Mouse (Mus musculus) CH12.LX (cell line): ENCODE measurements around the gene Gga1. TPM values are rescaled to one million over a fixed set of nuclear protein-coding genes. Genes with fewer than 3 reads are reported as not detected.

Source experiments
- DNase-seq: peaks from one replicate; pipeline ENCODE4 v3.0.0-alpha.2; 2013; ENCODE audit errors: extremely low read depth
- H3K27ac ChIP-seq: 2 replicates; pipeline ENCODE4 v1.5.1; 2012; ENCODE audit warnings: low read depth, mild to moderate bottlenecking, control low read depth, moderate library complexity; ENCODE audit not compliant: insufficient read depth
- H3K27me3 ChIP-seq: replicated peaks from 2 replicates; pipeline ENCODE3; 2012; ENCODE audit warnings: inconsistent platforms
- H3K36me3 ChIP-seq, 2 experiments: replicated peaks in 1 of 2; 2 replicates each; pipeline versions ENCODE3 to v1.6.1; 2012; ENCODE audit warnings: inconsistent platforms in 1 of 2, low read length in 1 of 2, mild to moderate bottlenecking in 1 of 2, mixed read lengths in 1 of 2, moderate library complexity in 1 of 2; ENCODE audit not compliant: control insufficient read depth in 1 of 2, insufficient read depth in 1 of 2
- H3K4me1 ChIP-seq, 2 experiments: 2 replicates each; pipeline ENCODE4 v1.6.1; 2012; ENCODE audit warnings: inconsistent platforms in 1 of 2, moderate library complexity in 1 of 2; ENCODE audit not compliant: insufficient read depth in 2 of 2, control insufficient read depth in 1 of 2
- H3K4me2 ChIP-seq: 2 replicates; pipeline ENCODE4 v1.6.1; 2012; ENCODE audit warnings: low read depth, mild to moderate bottlenecking, control low read depth; ENCODE audit not compliant: poor library complexity, insufficient read depth, severe bottlenecking
- H3K4me3 ChIP-seq, 3 experiments: fragments of 150-350 bp in 1 of 3; sonication (generic) in 1 of 3; replicated peaks in 1 of 3; 2 replicates each; pipeline versions ENCODE3 to v1.5.1; 2011 to 2012; ENCODE audit warnings: low read depth in 2 of 3, low read length in 2 of 3, mild to moderate bottlenecking in 2 of 3, moderate library complexity in 2 of 3, control low read depth in 1 of 3, improper control_type of control experiment in 1 of 3, inconsistent platforms in 1 of 3, mixed read lengths in 1 of 3; ENCODE audit not compliant: poor library complexity in 1 of 3
- H3K79me2 ChIP-seq: replicated peaks from 2 replicates; pipeline ENCODE4 v1.6.1; 2012; ENCODE audit warnings: mild to moderate bottlenecking, moderate library complexity; ENCODE audit not compliant: control insufficient read depth, poor library complexity, insufficient read depth, severe bottlenecking; ENCODE audit errors: extremely low read depth
- H3K9ac ChIP-seq: 2 replicates; pipeline ENCODE4 v1.6.1; 2012; ENCODE audit warnings: low read depth, mild to moderate bottlenecking, control low read depth, moderate library complexity; ENCODE audit not compliant: insufficient read depth
- H3K9me3 ChIP-seq: replicated peaks from 2 replicates; pipeline ENCODE3; 2012; ENCODE audit warnings: low read length, inconsistent platforms, mixed read lengths
- BHLHE40 ChIP-seq: IDR thresholded peaks from 2 replicates; pipeline ENCODE4 v1.6.1; 2011; ENCODE audit warnings: mild to moderate bottlenecking, low read depth, low read length, improper control_type of control experiment
- CHD1 ChIP-seq: IDR thresholded peaks from 2 replicates; pipeline ENCODE4 v1.6.1; 2012; ENCODE audit warnings: low read depth, low read length, improper control_type of control experiment, inconsistent platforms
- CTCF ChIP-seq, 2 experiments: IDR thresholded peaks in 1 of 2; conservative IDR thresholded peaks in 1 of 2; 2 replicates each; pipeline ENCODE4 v1.5.1; 2011 to 2012; ENCODE audit warnings: low read depth in 2 of 2, low read length in 2 of 2, improper control_type of control experiment in 1 of 2, inconsistent platforms in 1 of 2, mild to moderate bottlenecking in 1 of 2, moderate library complexity in 1 of 2
- E2F4 ChIP-seq: IDR thresholded peaks from 2 replicates; pipeline ENCODE4 v1.6.1; 2011; ENCODE audit warnings: low read depth, low read length, improper control_type of control experiment; ENCODE audit not compliant: insufficient replicate concordance
- ELF1 ChIP-seq: IDR thresholded peaks from 2 replicates; pipeline ENCODE4 v1.6.1; 2014; ENCODE audit warnings: low read depth, mild to moderate bottlenecking, inconsistent platforms, low read length, improper control_type of control experiment
- EP300 ChIP-seq: IDR thresholded peaks from 2 replicates; pipeline ENCODE4 v1.6.1; 2011; ENCODE audit warnings: low read length, improper control_type of control experiment
- ETS1 ChIP-seq: conservative IDR thresholded peaks from 2 replicates; pipeline ENCODE4 v1.6.1; 2012; ENCODE audit warnings: low read depth, mild to moderate bottlenecking, inconsistent platforms, low read length, improper control_type of control experiment, moderate library complexity
- HCFC1 ChIP-seq: IDR thresholded peaks from 2 replicates; pipeline ENCODE4 v1.6.1; 2012; ENCODE audit warnings: low read depth, mild to moderate bottlenecking, inconsistent platforms, low read length, improper control_type of control experiment
- IRF4 ChIP-seq: IDR thresholded peaks from 2 replicates; pipeline ENCODE4 v1.6.1; 2014; ENCODE audit warnings: low read depth, mild to moderate bottlenecking, inconsistent platforms, low read length, improper control_type of control experiment
- JUN ChIP-seq: IDR thresholded peaks from 2 replicates; pipeline ENCODE4 v1.6.1; 2011; ENCODE audit warnings: low read depth, mild to moderate bottlenecking, low read length, improper control_type of control experiment, moderate library complexity; ENCODE audit not compliant: insufficient read depth
- KAT2A ChIP-seq: IDR thresholded peaks from 2 replicates; pipeline ENCODE4 v1.6.1; 2012; ENCODE audit warnings: low read length, improper control_type of control experiment, inconsistent platforms; ENCODE audit not compliant: insufficient replicate concordance
- MAZ ChIP-seq: IDR thresholded peaks from 2 replicates; pipeline ENCODE4 v1.6.1; 2012; ENCODE audit warnings: low read depth, mild to moderate bottlenecking, inconsistent platforms, low read length, improper control_type of control experiment, moderate library complexity
- MEF2A ChIP-seq: IDR thresholded peaks from 2 replicates; pipeline ENCODE4 v1.6.1; 2014; ENCODE audit warnings: low read depth, mild to moderate bottlenecking, inconsistent platforms, low read length, improper control_type of control experiment, borderline replicate concordance
- MXI1 ChIP-seq: IDR thresholded peaks from 2 replicates; pipeline ENCODE4 v1.6.1; 2011; ENCODE audit warnings: mild to moderate bottlenecking, low read depth, low read length, improper control_type of control experiment
- NELFE ChIP-seq: IDR thresholded peaks from 2 replicates; pipeline ENCODE4 v1.6.1; 2011; ENCODE audit warnings: low read depth, low read length, improper control_type of control experiment
- NRF1 ChIP-seq: IDR thresholded peaks from 2 replicates; pipeline ENCODE4 v1.6.1; 2014; ENCODE audit warnings: low read depth, mild to moderate bottlenecking, inconsistent platforms, low read length, improper control_type of control experiment, moderate library complexity
- RAD21 ChIP-seq: IDR thresholded peaks from 2 replicates; pipeline ENCODE4 v1.6.1; 2011; ENCODE audit warnings: low read depth, mild to moderate bottlenecking, low read length, improper control_type of control experiment, moderate library complexity
- SIN3A ChIP-seq: IDR thresholded peaks from 2 replicates; pipeline ENCODE4 v1.6.1; 2012; ENCODE audit warnings: low read length, improper control_type of control experiment, inconsistent platforms
- TCF12 ChIP-seq: IDR thresholded peaks from 2 replicates; pipeline ENCODE4 v1.6.1; 2014; ENCODE audit warnings: low read depth, mild to moderate bottlenecking, inconsistent platforms, low read length, improper control_type of control experiment
- ZNF384 ChIP-seq: IDR thresholded peaks from 2 replicates; pipeline ENCODE4 v1.6.1; 2012; ENCODE audit warnings: low read depth, low read length, improper control_type of control experiment, inconsistent platforms
- dilution Hi-C: fragments of 300-500 bp; cut with MboI; formaldehyde crosslinking; loops from 2 replicates; pipeline ENCODE4 v1.14.3; 2020; ENCODE audit warnings: low sequenced_read_pairs; ENCODE audit not compliant: extremely low pct_unique_long_range_greater_than_20kb, extremely low pct_ligation_motif_present
- in situ Hi-C: fragments of 300-500 bp; cut with MboI; formaldehyde crosslinking; loops from 3 replicates; pipeline ENCODE4 v1.14.3; 2019; ENCODE audit warnings: low sequenced_read_pairs, low pct_ligation_motif_present, low pct_unique_long_range_greater_than_20kb, mixed read lengths
- polyA plus RNA-seq: library from polyadenylated mRNA; unstranded; fragments of >175 nt; gene quantifications from 2 replicates; pipeline ENCODE4 v1.2.1, GENCODE M21; 2012; ENCODE audit warnings: low read depth; ENCODE audit not compliant: insufficient read length
- total RNA-seq, 2 experiments: library from RNA; depleted of rRNA; stranded (reverse); fragments of 300-350 nt in 1 of 2; fragments of >200 nt in 1 of 2; gene quantifications; 2 replicates each; pipeline ENCODE4 v1.2.3; 2012 to 2014

Gene Gga1
- total and polyA plus RNA-seq, 3 experiments, result 5.7 to 24.5 (median 13.7) TPM

GRCm38 (mm10) chr15:78936403-78936802, 59.4 kb downstream of the Gga1 start:
- Histone ChIP-seq H3K4me1 (peaks cover 6 to 26% of the 10 kb centered on the region in 2 experiments; a peak in 3 of 4 replicates), H3K9ac (no peak overlapping the region), H3K36me3 (peaks cover 48 to 54% of the 10 kb centered on the region in 2 experiments), H3K27me3 (no peaks in the 10 kb centered on the region), H3K4me2 (peak overlapping the region; percentile 90; the same call in 1 of the 2 replicates), H3K4me3 (no peak overlapping the region), H3K27ac (no peak overlapping the region), H3K9me3 (no peaks in the 10 kb centered on the region), H3K79me2 (peaks cover 14% of the 10 kb centered on the region; the same call in 1 of the 2 replicates)
- DNase-seq, result no peak
- no peak for TF ChIP-seq NRF1
- no peak for TF ChIP-seq NELFE
- no peak for TF ChIP-seq E2F4
- no peak for TF ChIP-seq ZNF384
- no peak for TF ChIP-seq HCFC1
- no peak for TF ChIP-seq MEF2A
- TF ChIP-seq SIN3A, result no peak
- no peak for TF ChIP-seq TCF12
- TF ChIP-seq KAT2A, result no peak
- TF ChIP-seq CTCF (conservative IDR thresholded peaks at IDR 0.05 in 1 of 2, IDR thresholded peaks at IDR 0.05 in 1 of 2; ENCODE audit: low read depth in 2 of 2, low read length in 2 of 2), result no peak
- no peak for TF ChIP-seq RAD21
- no peak for TF ChIP-seq EP300
- no peak for TF ChIP-seq ELF1
- TF ChIP-seq MAZ, result no peak
- TF ChIP-seq CHD1, result no peak
- TF ChIP-seq JUN, result no peak
- TF ChIP-seq ETS1, result no peak
- no peak for TF ChIP-seq MXI1
- TF ChIP-seq BHLHE40, result no peak
- no peak for TF ChIP-seq IRF4
- in situ Hi-C loops (no loop called here), dilution Hi-C loops (no loop called here)

- in situ Hi-C loops (no loop called here), dilution Hi-C loops (no loop called here)
- peaks cover 6 to 21% of the 10 kb centered on the region in 2 experiments; a peak in 3 of 4 replicates for H3K4me1 ChIP-seq
Observed at GRCm38 (mm10) chr15:78937311-78937710, 60.3 kb downstream of the Gga1 start.

More at GRCm38 (mm10) chr15:78937311-78937710, 60.3 kb downstream of the Gga1 start:
- no peak overlapping the region for H3K4me2 ChIP-seq
- no peaks in the 10 kb centered on the region for H3K9me3 ChIP-seq
- H3K27me3 ChIP-seq, result no peaks in the 10 kb centered on the region
- no peak for DNase-seq
- H3K9ac ChIP-seq, result no peak overlapping the region
- H3K4me3 ChIP-seq, result no peak overlapping the region
- no peak overlapping the region for H3K27ac ChIP-seq
- TF ChIP-seq KAT2A, result no peak
- H3K79me2 ChIP-seq, result peaks cover 14% of the 10 kb centered on the region; the same call in 1 of the 2 replicates
- peaks cover 51 to 62% of the 10 kb centered on the region in 2 experiments for H3K36me3 ChIP-seq
